ENCODE assay signal across 24 mouse cellular contexts in genomic region chr2:90818710-90819109, GRCm38 (mm10). TPM values are rescaled to one million over a fixed set of nuclear protein-coding genes. Genes with fewer than 3 reads are reported as not detected.
A peak's percentile ranks its signal among the peaks of the same experiment; 100 is the strongest.
DNase-seq lines count a peak whose midpoint lies in the region; ATAC-seq and TF ChIP-seq lines count a peak whose summit lies in the region.
"Had no signal": no experiment of that assay in that cellular context is flagged by ENCODE, and none has a peak within 500 bp of the region (broad histone marks: within the 10 kb centered on the region; RNA-seq: fewer than 3 reads in every experiment).

No protein-coding gene starts in this region.

- no peaks in the 10 kb centered on the region for H3K27me3 ChIP-seq in cerebellum, adult 2 months (ENCODE audit: control insufficient read depth, insufficient read depth, low read length)
- H3K27me3 ChIP-seq: forebrain, embryonic 13.5 days; heart, embryonic 15.5 days; hindbrain, embryonic 13.5 days had no signal

- H3K4me3 ChIP-seq in cerebellum, adult 2 months (replicated peaks; ENCODE audit: insufficient read depth, low read depth, low read length) = no peak overlapping the region
- H3K4me3 ChIP-seq: embryonic facial prominence, embryonic 10.5 days; forebrain, embryonic 13.5 days; heart, embryonic 15.5 days; hindbrain, embryonic 13.5 days had no signal

- 72% methylated on average over 3 of the region's 3 CpGs for WGBS in cerebellum, adult 2 months

- ATAC-seq in cerebellum, adult (ENCODE audit: insufficient number of reproducible peaks, low FRiP score, low TSS enrichment) = no peak
- ATAC-seq: CD4-positive, CD25-positive, alpha-beta regulatory T cell, adult 4 months; forebrain, embryonic 13.5 days; forebrain, postnatal 0 days; hindbrain, postnatal 0 days had no signal

- H3K27ac ChIP-seq in cerebellum, adult 2 months (ENCODE audit: insufficient read depth, low read length) = no peak overlapping the region
- H3K27ac ChIP-seq: embryonic facial prominence, embryonic 10.5 days; forebrain, embryonic 13.5 days; heart, embryonic 15.5 days; hindbrain, embryonic 13.5 days; hindbrain, postnatal 0 days had no signal

- H3K4me1 ChIP-seq in cerebellum, adult 2 months (ENCODE audit: control insufficient read depth, insufficient read depth, low read length) = peaks cover 9% of the 10 kb centered on the region; the same call in 1 of the 2 replicates
- H3K4me1 ChIP-seq: embryonic facial prominence, embryonic 10.5 days; forebrain, embryonic 13.5 days; heart, embryonic 15.5 days; hindbrain, embryonic 13.5 days had no signal

- TF ChIP-seq POLR2A in cerebellum, adult 2 months (IDR thresholded peaks at IDR 0.05; ENCODE audit: borderline replicate concordance, insufficient read depth, low read length) = no peak

- DNase-seq in cerebellum, adult 9-10 months = peak; percentile 18
- no peak for DNase-seq in cerebellum, adult 2 months
- DNase-seq in heart, adult 11 months = peak; percentile 15
- no peak for DNase-seq in heart, adult 8-10 months (ENCODE audit: low spot score)
- DNase-seq in right cerebral cortex, adult 18-20 months = peak; percentile 18
- DNase-seq in right cerebral cortex, postnatal 25 days = no peak
- DNase-seq: adrenal gland, adult 8-10 months; adrenal gland, postnatal 36 days; B cell, adult 2 months; cerebellum, adult 11-12 months; cerebellum, postnatal 10 days; forebrain, postnatal 0 days; gastrocnemius, postnatal 36 days; heart, adult 18-20 months; heart, postnatal 14 days had no signal

- TF ChIP-seq CTCF in cerebellum, adult 2 months (IDR thresholded peaks at IDR 0.05; ENCODE audit: borderline replicate concordance, insufficient read depth, low read depth, low read length) = no peak

RNA-seq across cellular contexts. Expression of gene Mtch2, which starts 28.2 kb away (rescaled TPM):
- polyA plus RNA-seq in cerebellum, adult 2 months (2012; rRNA removed) = 245 and 249 TPM in 2 replicates
- total RNA-seq in heart, adult 8-10 months (2022) = 100 to 1,000 TPM; 165 to 183 (median 182) TPM

RNA-seq across cellular contexts. Expression of gene Agbl2, which starts 36.2 kb away (rescaled TPM):
- polyA plus RNA-seq in cerebellum, adult 2 months (2012; rRNA removed) = 6.7 and 8.1 TPM in 2 replicates
- total RNA-seq in heart, adult 8-10 months (2022) = 1 to 10 TPM; 1.0 to 2.4 (median 1.6) TPM
- total RNA-seq: hematopoietic stem cell, adult 5-6 weeks had no signal
- polyA plus RNA-seq: CD4-positive, CD25-positive, alpha-beta regulatory T cell, adult 4 months; G1E had no signal

Comparison
In these comparisons a context has a peak if more than half of its experiments do, and no peak if none do; other contexts are left out.
1. DNase-seq: peak in cerebellum, adult 9-10 months (single experiment), heart, adult 11 months (single experiment) and right cerebral cortex, adult 18-20 months (single experiment); none in cerebellum, adult 2 months (0 of 2), heart, adult 8-10 months (single experiment) and right cerebral cortex, postnatal 25 days (single experiment).